Mouse (Mus musculus) 3T3-L1 (cell line): ENCODE data around the gene Vps13d.

Experiments used
- DNase-seq: peaks from one replicate; pipeline ENCODE4 v3.0.0-alpha.2; 2015; ENCODE audit warnings: low read depth, low spot score

Gene Vps13d

GRCm38 (mm10) chr4:145005943-145006545, 188.8 kb downstream of the Vps13d start:
- no peak for DNase-seq

- DNase-seq = no peak
These were observed 190.6 kb downstream of the Vps13d start for GRCm38 (mm10) chr4:145004176-145004575.

GRCm38 (mm10) chr4:145002733-145003132, 192.1 kb downstream of the Vps13d start:
- peak; percentile 55 for DNase-seq

- DNase-seq = peak; percentile 96
These were observed 194.9 kb downstream of the Vps13d start for GRCm38 (mm10) chr4:144999903-145000382.

- DNase-seq = no peak
These were observed 195.3 kb downstream of the Vps13d start for GRCm38 (mm10) chr4:144999572-144999880.

- DNase-seq = no peak
These were observed 195.8 kb downstream of the Vps13d start for GRCm38 (mm10) chr4:144998808-144999571.

GRCm38 (mm10) chr4:144997887-144998658, 196.7 kb downstream of the Vps13d start:
- DNase-seq = peak; percentile 94

GRCm38 (mm10) chr4:144996996-144997820, 197.6 kb downstream of the Vps13d start:
- no peak for DNase-seq

- DNase-seq = no peak
These were observed 199.0 kb downstream of the Vps13d start for GRCm38 (mm10) chr4:144995826-144996225.

GRCm38 (mm10) chr4:144993047-144993917, 201.5 kb downstream of the Vps13d start:
- DNase-seq = no peak

GRCm38 (mm10) chr4:144992413-144992812, 202.4 kb downstream of the Vps13d start:
- DNase-seq = no peak

GRCm38 (mm10) chr4:144988443-144989206, 206.2 kb downstream of the Vps13d start:
- no peak for DNase-seq

GRCm38 (mm10) chr4:144986016-144986805, 208.6 kb downstream of the Vps13d start:
- DNase-seq = no peak

- DNase-seq = no peak
These were observed 210.9 kb downstream of the Vps13d start for GRCm38 (mm10) chr4:144983821-144984371.

GRCm38 (mm10) chr4:144983228-144983744, 211.5 kb downstream of the Vps13d start:
- no peak for DNase-seq

- peak; percentile 65 for DNase-seq
These were observed 213.8 kb downstream of the Vps13d start for GRCm38 (mm10) chr4:144980811-144981551.

GRCm38 (mm10) chr4:144980110-144980509, 214.7 kb downstream of the Vps13d start:
- DNase-seq = no peak

GRCm38 (mm10) chr4:144978039-144978438, 216.8 kb downstream of the Vps13d start:
- no peak for DNase-seq
